ENCODE assay signal across 1 mouse cellular context in genomic region chr11:100947548-100947947, GRCm38 (mm10).
TF ChIP-seq lines count a peak whose summit lies in the region.

No protein-coding gene starts in this region.

TF ChIP-seq in MEL, 35 proteins besides CTCF, POLR2A, EP300 and RAD21:
- TF ChIP-seq ELF1 (IDR thresholded peaks at IDR 0.05; ENCODE audit: low read depth, low read length): no peak
- TF ChIP-seq MYB (IDR thresholded peaks at IDR 0.05; ENCODE audit: low read depth, low read length): no peak
- no peak for TF ChIP-seq USF2 (IDR thresholded peaks at IDR 0.05; ENCODE audit: borderline replicate concordance in 1 of 2, insufficient read depth in 1 of 2, low read depth in 1 of 2, low read length in 2 of 2)
- no peak for TF ChIP-seq ETS1 (IDR thresholded peaks at IDR 0.05; ENCODE audit: low read depth, low read length)
- no peak for TF ChIP-seq E2F4 (IDR thresholded peaks at IDR 0.05; ENCODE audit: borderline replicate concordance, low read depth, low read length)
- TF ChIP-seq TCF12 (IDR thresholded peaks at IDR 0.05; ENCODE audit: low read depth, low read length): no peak
- TF ChIP-seq HCFC1 (IDR thresholded peaks at IDR 0.05; ENCODE audit: low read depth, low read length): 0 out of 2 replicates have a peak, but pooled peaks have one; percentile 15
- no peak for TF ChIP-seq GATA1 (IDR thresholded peaks at IDR 0.05; ENCODE audit: low read depth, low read length)
- no peak for TF ChIP-seq KAT2A (conservative IDR thresholded peaks at IDR 0.05; ENCODE audit: low read depth, low read length)
- no peak for TF ChIP-seq TAL1 (IDR thresholded peaks at IDR 0.05; ENCODE audit: low read length)
- no peak for TF ChIP-seq MXI1 (IDR thresholded peaks at IDR 0.05; ENCODE audit: low read depth, low read length)
- no peak for TF ChIP-seq GABPA (IDR thresholded peaks at IDR 0.05; ENCODE audit: low read depth, low read length)
- peak; percentile 73 for TF ChIP-seq ZNF384 (IDR thresholded peaks at IDR 0.05; ENCODE audit: low read depth, low read length)
- no peak for TF ChIP-seq CHD1 (IDR thresholded peaks at IDR 0.05; ENCODE audit: low read depth, low read length)
- TF ChIP-seq NRF1 (IDR thresholded peaks at IDR 0.05; ENCODE audit: insufficient read depth, low read depth, low read length, poor library complexity, severe bottlenecking): no peak
- TF ChIP-seq ZMIZ1 (IDR thresholded peaks at IDR 0.05; ENCODE audit: low read depth, low read length): no peak
- no peak for TF ChIP-seq MAX (IDR thresholded peaks at IDR 0.05; ENCODE audit: low read length)
- no peak for TF ChIP-seq JUND (IDR thresholded peaks at IDR 0.05; ENCODE audit: low read depth, low read length)
- no peak for TF ChIP-seq MAFK (IDR thresholded peaks at IDR 0.05; ENCODE audit: borderline replicate concordance, low read depth, low read length)
- no peak for TF ChIP-seq MAZ (IDR thresholded peaks at IDR 0.05; ENCODE audit: low read depth, low read length)
- TF ChIP-seq RCOR1 (IDR thresholded peaks at IDR 0.05; ENCODE audit: low read depth, low read length): no peak
- TF ChIP-seq USF1 (IDR thresholded peaks at IDR 0.05; ENCODE audit: low read depth, low read length): no peak
- TF ChIP-seq ZKSCAN1 (IDR thresholded peaks at IDR 0.05; ENCODE audit: low read depth, low read length): no peak
- TF ChIP-seq SIN3A (IDR thresholded peaks at IDR 0.05; ENCODE audit: low read length): peak; percentile 54; the same call in 1 of the 2 replicates
- no peak for TF ChIP-seq MEF2A (IDR thresholded peaks at IDR 0.05; ENCODE audit: extremely low read depth, insufficient replicate concordance, low read depth, low read length, poor library complexity, severe bottlenecking)
- no peak for TF ChIP-seq CHD2 (IDR thresholded peaks at IDR 0.05; ENCODE audit: low read length)
- TF ChIP-seq BHLHE40 (IDR thresholded peaks at IDR 0.05; ENCODE audit: borderline replicate concordance, low read depth, low read length): no peak
- 0 out of 2 replicates have a peak, but pooled peaks have one; percentile 29 for TF ChIP-seq MYC (IDR thresholded peaks at IDR 0.05; ENCODE audit: low read depth, low read length)
- TF ChIP-seq SMC3 (IDR thresholded peaks at IDR 0.05; ENCODE audit: low read depth, low read length): peak; percentile 93
- no peak for TF ChIP-seq UBTF (IDR thresholded peaks at IDR 0.05; ENCODE audit: borderline replicate concordance, insufficient read depth, low read depth, low read length)
- no peak for TF ChIP-seq POLR2AphosphoS5 (IDR thresholded peaks at IDR 0.05; ENCODE audit: borderline replicate concordance, low read depth, low read length)
- no peak for TF ChIP-seq TBP (IDR thresholded peaks at IDR 0.05; ENCODE audit: low read depth, low read length)
- TF ChIP-seq ZC3H11A (IDR thresholded peaks at IDR 0.05; ENCODE audit: low read depth, low read length): peak; percentile 96
- no peak for TF ChIP-seq NELFE (IDR thresholded peaks at IDR 0.05; ENCODE audit: low read depth, low read length)
- no peak for TF ChIP-seq POLR2AphosphoS2 (IDR thresholded peaks at IDR 0.05; ENCODE audit: low read length)
